Mouse (Mus musculus) hindbrain, embryonic 16.5 days (tissue): ENCODE measurements at regions not wholly inside any gene's neighbourhood (a gene's known extent, or its start where the extent isn't known, plus 50 kb on each side); places are given as distances from the start of the nearest gene placed in this dataset.

ENCODE experiments used
- ATAC-seq: fragments of 200-750 bp; cut with Nextera tagmentation; 2 replicates; pipeline ENCODE4 v1.8.0; 2017; ENCODE audit warnings: moderate TSS enrichment, moderate library complexity
- H3K27ac ChIP-seq: fragments of 300-500 bp; sonication (generic); 2 replicates; pipeline ENCODE4 v1.5.1; 2014; ENCODE audit warnings: low read depth, mild to moderate bottlenecking, control low read depth, low read length, moderate library complexity
- H3K27me3 ChIP-seq: fragments of 300-500 bp; sonication (generic); replicated peaks from 2 replicates; pipeline ENCODE4 v1.6.1; 2014; ENCODE audit warnings: low read length; ENCODE audit not compliant: control insufficient read depth, insufficient read depth
- H3K36me3 ChIP-seq: fragments of 300-500 bp; sonication (generic); 2 replicates; pipeline ENCODE4 v1.6.1; 2014; ENCODE audit warnings: mild to moderate bottlenecking, low read length, moderate library complexity, mixed read lengths; ENCODE audit not compliant: control insufficient read depth, insufficient read depth
- H3K4me1 ChIP-seq: fragments of 300-500 bp; sonication (generic); 2 replicates; pipeline ENCODE4 v1.6.1; 2014; ENCODE audit warnings: low read depth, low read length; ENCODE audit not compliant: control insufficient read depth, insufficient read depth
- H3K4me2 ChIP-seq: fragments of 300-500 bp; sonication (generic); 2 replicates; pipeline ENCODE4 v1.6.1; 2014; ENCODE audit warnings: mild to moderate bottlenecking, low read length, control low read depth, moderate library complexity
- H3K4me3 ChIP-seq: fragments of 300-500 bp; sonication (generic); 2 replicates; pipeline ENCODE4 v1.5.1; 2014; ENCODE audit warnings: mild to moderate bottlenecking, low read length, control low read depth, moderate library complexity
- H3K9ac ChIP-seq: fragments of 300-500 bp; sonication (generic); 2 replicates; pipeline ENCODE4 v1.6.1; 2014; ENCODE audit warnings: low read depth, mild to moderate bottlenecking, control low read depth, low read length, moderate library complexity
- H3K9me3 ChIP-seq: fragments of 300-500 bp; sonication (generic); 2 replicates; pipeline ENCODE4 v1.6.1; 2014; ENCODE audit warnings: mild to moderate bottlenecking, low read length, moderate library complexity; ENCODE audit not compliant: control insufficient read depth
- WGBS: fragments of 180-500 bp; shearing (Covaris S2); extraction: QIAGEN DNeasy Blood & Tissue Kit; methylation state at CpG from one replicate; pipeline ENCODE4 v1.1.7; 2014; 5-methylcytosine and 5-hydroxymethylcytosine counted together

GRCm38 (mm10) chr5:148820476-148820875, 108.6 kb downstream of the Katnal1 start:
- 6% methylated on average over 20 of the region's 20 CpGs for WGBS
- Histone ChIP-seq H3K4me1 (peaks cover 6% of the 10 kb centered on the region), H3K4me3 (peak overlapping the region; percentile 18; the same call in 1 of the 2 replicates), H3K9me3 (no peaks in the 10 kb centered on the region), H3K27ac (no peak overlapping the region), H3K36me3 (no peaks in the 10 kb centered on the region), H3K27me3 (no peaks in the 10 kb centered on the region), H3K4me2 (peak overlapping the region; percentile 51), H3K9ac (peak overlapping the region; percentile 43)
- ATAC-seq = peak; percentile 58; the same call in 1 of the 2 replicates

DNA sequence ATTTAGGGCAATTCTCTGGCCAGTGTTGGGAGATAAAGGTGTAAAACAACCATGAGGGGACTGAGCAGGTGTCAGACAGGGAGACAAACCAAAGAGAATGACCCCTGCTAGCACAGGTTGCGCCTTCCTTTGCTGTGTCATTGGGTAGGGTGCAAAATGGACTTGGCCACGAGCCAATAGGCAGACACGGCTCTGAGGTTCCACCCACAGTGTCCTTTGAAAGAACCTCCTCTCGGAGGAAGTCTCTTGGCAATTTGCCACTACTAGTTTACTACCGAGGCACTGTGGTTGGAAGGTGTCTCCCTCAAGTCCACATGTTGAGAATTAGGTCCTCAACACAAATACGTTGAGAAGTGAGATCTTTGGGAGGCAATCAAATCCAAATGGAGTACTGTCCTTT, 109.7 kb downstream of the Katnal1 start:
- no peak for ATAC-seq
- Histone ChIP-seq H3K4me1 (peaks cover 6% of the 10 kb centered on the region), H3K9ac (no peak overlapping the region), H3K27ac (no peak overlapping the region), H3K27me3 (no peaks in the 10 kb centered on the region), H3K9me3 (no peaks in the 10 kb centered on the region), H3K4me2 (no peak overlapping the region), H3K4me3 (no peak overlapping the region), H3K36me3 (no peaks in the 10 kb centered on the region)
- WGBS = 45% methylated on average over 6 of the region's 6 CpGs

GRCm38 (mm10) chr5:148818746-148819145, 110.4 kb downstream of the Katnal1 start:
- H3K4me1 ChIP-seq = peaks cover 6% of the 10 kb centered on the region
- H3K27ac ChIP-seq = no peak overlapping the region
- H3K9ac ChIP-seq = no peak overlapping the region
- no peak for ATAC-seq
- H3K36me3 ChIP-seq = no peaks in the 10 kb centered on the region
- H3K9me3 ChIP-seq = no peaks in the 10 kb centered on the region
- 87% methylated on average over 2 of the region's 2 CpGs for WGBS
- H3K4me3 ChIP-seq = no peak overlapping the region
- H3K27me3 ChIP-seq = no peaks in the 10 kb centered on the region
- H3K4me2 ChIP-seq = no peak overlapping the region

DNA sequence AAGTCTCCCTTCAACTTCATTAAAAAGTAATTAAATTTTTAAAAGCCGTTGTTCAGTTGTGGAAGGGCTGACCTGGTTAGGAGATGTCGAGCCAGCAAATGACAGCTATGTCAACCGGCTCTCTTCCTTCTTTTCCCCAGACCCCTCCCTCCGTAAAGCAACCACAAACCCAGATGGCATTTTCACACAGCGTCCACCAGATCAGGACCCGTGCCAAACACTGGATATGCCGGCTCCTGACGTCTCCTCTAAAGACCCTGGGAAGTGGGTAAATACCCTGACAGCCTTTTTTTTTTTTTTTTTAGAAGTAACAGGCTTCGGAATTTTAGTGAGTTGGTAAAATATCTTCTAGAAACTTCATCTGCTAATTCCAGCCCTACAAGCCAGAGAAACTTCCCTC, 116.3 kb downstream of the Katnal1 start:
- H3K4me3 ChIP-seq = no peak overlapping the region
- H3K4me2 ChIP-seq = no peak overlapping the region
- H3K4me1 ChIP-seq = peaks cover 3% of the 10 kb centered on the region; the same call in 1 of the 2 replicates
- H3K27me3 ChIP-seq = no peaks in the 10 kb centered on the region
- H3K9ac ChIP-seq = no peak overlapping the region
- 61% methylated on average over 9 of the region's 9 CpGs for WGBS
- no peaks in the 10 kb centered on the region for H3K9me3 ChIP-seq
- ATAC-seq = no peak
- H3K36me3 ChIP-seq = no peaks in the 10 kb centered on the region
- H3K27ac ChIP-seq = no peak overlapping the region

DNA sequence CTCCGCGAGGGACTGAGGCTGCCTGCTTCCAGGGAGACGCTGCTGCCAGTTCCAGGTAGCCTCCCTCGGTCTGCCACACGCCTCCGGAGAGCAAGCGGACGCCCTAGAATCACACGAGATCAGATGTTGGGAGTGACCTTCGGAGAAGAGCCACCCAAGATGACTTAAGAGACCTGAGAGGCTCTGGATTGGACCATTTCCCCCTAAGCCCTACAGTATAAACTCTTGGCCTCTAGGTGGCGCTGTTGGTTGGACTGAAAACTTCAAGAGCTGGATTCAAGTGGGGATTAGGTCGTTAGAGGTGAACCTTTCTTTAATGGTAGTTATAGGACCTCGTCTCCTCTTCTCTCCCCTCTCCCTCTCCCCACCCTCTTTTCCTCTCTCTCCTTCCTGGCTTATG, 117.1 kb downstream of the Katnal1 start:
- Histone ChIP-seq H3K4me2 (peak overlapping the region; percentile 11; the same call in 1 of the 2 replicates), H3K36me3 (no peaks in the 10 kb centered on the region), H3K27ac (no peak overlapping the region), H3K9me3 (no peaks in the 10 kb centered on the region), H3K9ac (no peak overlapping the region), H3K4me3 (no peak overlapping the region), H3K27me3 (no peaks in the 10 kb centered on the region), H3K4me1 (peaks cover 3% of the 10 kb centered on the region; the same call in 1 of the 2 replicates)
- 0 out of 2 replicates have a peak, but pooled peaks have one; percentile 20 for ATAC-seq
- 16% methylated on average over 13 of the region's 13 CpGs for WGBS

DNA sequence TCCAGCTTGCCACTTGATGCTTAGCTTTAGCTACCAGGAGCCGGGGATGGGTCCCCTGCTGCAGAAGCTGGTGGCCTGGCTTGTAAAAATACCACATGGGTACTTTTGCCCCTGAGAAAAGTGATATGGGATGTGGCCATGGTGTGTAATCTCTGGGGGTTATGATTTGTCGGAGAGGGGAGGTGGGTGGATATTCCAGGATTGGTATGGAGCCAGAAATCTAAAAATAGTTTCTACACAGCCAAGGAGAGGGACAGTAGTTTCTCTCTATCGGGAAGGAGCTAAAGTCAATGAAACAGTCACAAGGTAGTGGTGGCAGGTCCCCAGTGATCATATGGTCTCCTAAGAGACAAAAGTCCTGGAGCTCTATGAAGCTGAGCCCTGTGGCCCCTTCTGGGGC, 119.6 kb downstream of the Katnal1 start:
- H3K36me3 ChIP-seq = no peaks in the 10 kb centered on the region
- no peak for ATAC-seq
- H3K27me3 ChIP-seq = no peaks in the 10 kb centered on the region
- H3K27ac ChIP-seq = no peak overlapping the region
- H3K9me3 ChIP-seq = no peaks in the 10 kb centered on the region
- H3K4me3 ChIP-seq = no peak overlapping the region
- H3K4me2 ChIP-seq = no peak overlapping the region
- WGBS = 74% methylated on average over 3 of the region's 3 CpGs
- H3K9ac ChIP-seq = no peak overlapping the region
- H3K4me1 ChIP-seq = peaks cover 3% of the 10 kb centered on the region; the same call in 1 of the 2 replicates

- no peaks in the 10 kb centered on the region for H3K36me3 ChIP-seq
- H3K27me3 ChIP-seq = no peaks in the 10 kb centered on the region
- peak overlapping the region; percentile 35; the same call in 1 of the 2 replicates for H3K9ac ChIP-seq
- peak; percentile 26 for ATAC-seq
- no peak overlapping the region for H3K27ac ChIP-seq
- no peaks in the 10 kb centered on the region for H3K9me3 ChIP-seq
- 20% methylated on average over 10 of the region's 10 CpGs for WGBS
- H3K4me3 ChIP-seq = no peak overlapping the region
- H3K4me1 ChIP-seq = peaks cover 3% of the 10 kb centered on the region; the same call in 1 of the 2 replicates
- peak overlapping the region; percentile 43 for H3K4me2 ChIP-seq
These were observed 120.1 kb downstream of the Katnal1 start for GRCm38 (mm10) chr5:148809055-148809454.

- Histone ChIP-seq H3K36me3 (no peaks in the 10 kb centered on the region), H3K9ac (no peak overlapping the region; the same call in 1 of the 2 replicates), H3K4me1 (peaks cover 3% of the 10 kb centered on the region; the same call in 1 of the 2 replicates), H3K27me3 (no peaks in the 10 kb centered on the region), H3K4me2 (peak overlapping the region; percentile 43), H3K4me3 (no peak overlapping the region), H3K9me3 (no peaks in the 10 kb centered on the region), H3K27ac (no peak overlapping the region)
- 5% methylated on average over 4 of the region's 4 CpGs for WGBS
- ATAC-seq = peak; percentile 79
These were observed 120.7 kb downstream of the Katnal1 start for GRCm38 (mm10) chr5:148808426-148808825.

DNA sequence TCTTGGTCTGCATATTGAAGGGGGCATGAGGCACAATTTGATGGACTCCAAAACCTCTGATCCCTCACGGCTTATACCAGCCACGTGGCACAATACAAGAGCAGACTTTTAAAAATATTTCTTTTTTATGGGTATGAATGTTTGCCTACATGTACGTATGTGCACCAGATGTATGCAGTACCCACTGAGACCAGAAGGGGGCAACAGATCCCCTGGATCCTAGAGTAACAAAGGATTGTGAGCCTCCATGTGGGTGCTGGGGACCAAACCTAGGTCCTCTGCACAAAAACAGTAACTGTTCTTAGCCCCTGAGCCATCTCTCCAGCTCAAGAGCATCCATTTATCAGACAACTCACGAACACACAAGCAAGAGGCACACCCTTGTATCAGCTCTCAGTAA, 121.5 kb downstream of the Katnal1 start:
- 98% methylated on average over 4 of the region's 4 CpGs for WGBS
- H3K4me3 ChIP-seq = no peak overlapping the region

More for the DNA sequence above, 121.5 kb downstream of the Katnal1 start:
- ATAC-seq = no peak
- no peak overlapping the region for H3K9ac ChIP-seq
- H3K27me3 ChIP-seq = no peaks in the 10 kb centered on the region
- no peak overlapping the region for H3K4me2 ChIP-seq
- H3K4me1 ChIP-seq = peaks cover 3% of the 10 kb centered on the region; the same call in 1 of the 2 replicates
- H3K36me3 ChIP-seq = no peaks in the 10 kb centered on the region
- no peaks in the 10 kb centered on the region for H3K9me3 ChIP-seq
- no peak overlapping the region for H3K27ac ChIP-seq
